In the genomic region with DNA sequence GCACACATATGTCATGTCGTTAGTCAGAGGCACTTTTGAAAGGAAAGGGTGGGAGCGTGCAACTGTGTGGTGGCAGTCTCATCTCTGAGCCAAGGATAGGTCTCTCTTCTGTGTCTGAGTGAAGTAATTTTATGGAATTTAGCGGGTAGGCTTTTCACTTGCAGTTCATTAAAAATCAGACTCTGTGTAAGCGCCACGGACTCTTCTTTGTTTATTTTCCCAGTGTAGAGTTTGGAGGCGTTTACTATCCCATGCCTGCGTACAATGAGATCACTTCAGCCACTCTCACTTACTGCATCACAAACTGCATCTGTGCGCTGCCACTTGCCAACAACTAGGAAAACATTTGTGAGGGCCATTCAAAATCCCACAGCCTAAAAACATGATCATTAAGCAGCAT, we compare ENCODE assay signal across 10 mouse cellular contexts. TPM values are rescaled to one million over a fixed set of nuclear protein-coding genes. Genes with fewer than 3 reads are reported as not detected.
DNase-seq lines count a peak whose midpoint lies in the region; ATAC-seq and TF ChIP-seq lines count a peak whose summit lies in the region.
"Had no signal": no experiment of that assay in that cellular context is flagged by ENCODE, and none has a peak within 500 bp of the region (broad histone marks: within the 10 kb centered on the region; RNA-seq: fewer than 3 reads in every experiment).

No protein-coding gene starts in this region.

- H3K36me3 ChIP-seq in forebrain, embryonic 11.5 days (ENCODE audit: control insufficient read depth, insufficient read depth, low read length): no peaks in the 10 kb centered on the region
- no peaks in the 10 kb centered on the region for H3K36me3 ChIP-seq in forebrain, embryonic 10.5 days (replicated peaks)
- no peaks in the 10 kb centered on the region for H3K36me3 ChIP-seq in lung, postnatal 0 days (ENCODE audit: insufficient read depth, low read length)
- H3K36me3 ChIP-seq in forebrain, postnatal 0 days (ENCODE audit: insufficient read depth): no peaks in the 10 kb centered on the region
- no peaks in the 10 kb centered on the region for H3K36me3 ChIP-seq in midbrain, postnatal 0 days (ENCODE audit: insufficient read depth, low read length)
- H3K36me3 ChIP-seq in heart, embryonic 11.5 days (ENCODE audit: control insufficient read depth, insufficient read depth, low read length): no peaks in the 10 kb centered on the region
- H3K36me3 ChIP-seq: heart, embryonic 15.5 days had no signal

- WGBS in forebrain, embryonic 11.5 days: 74% methylated on average over 8 of the region's 8 CpGs
- 79% methylated on average over 8 of the region's 8 CpGs for WGBS in forebrain, embryonic 10.5 days
- WGBS in lung, postnatal 0 days: 46% methylated on average over 8 of the region's 8 CpGs
- 19% methylated on average over 8 of the region's 8 CpGs for WGBS in forebrain, postnatal 0 days
- 63% methylated on average over 8 of the region's 8 CpGs for WGBS in midbrain, postnatal 0 days
- 79% methylated on average over 8 of the region's 8 CpGs for WGBS in heart, embryonic 11.5 days (ENCODE audit: insufficient replicate concordance)

- TF ChIP-seq EP300 in lung, postnatal 0 days (IDR thresholded peaks at IDR 0.05): no peak

- no peak for TF ChIP-seq CTCF in lung, postnatal 0 days (IDR thresholded peaks at IDR 0.05)
- TF ChIP-seq CTCF in forebrain, postnatal 0 days (IDR thresholded peaks at IDR 0.05; ENCODE audit: low read depth): no peak
- no peak for TF ChIP-seq CTCF in midbrain, postnatal 0 days (IDR thresholded peaks at IDR 0.05)

- no peaks in the 10 kb centered on the region for H3K27me3 ChIP-seq in forebrain, embryonic 11.5 days (ENCODE audit: control insufficient read depth, insufficient read depth, low read length)
- no peaks in the 10 kb centered on the region for H3K27me3 ChIP-seq in forebrain, embryonic 10.5 days (ENCODE audit: poor library complexity, severe bottlenecking)
- no peaks in the 10 kb centered on the region for H3K27me3 ChIP-seq in lung, postnatal 0 days (replicated peaks; ENCODE audit: insufficient read depth, low read length)
- no peaks in the 10 kb centered on the region for H3K27me3 ChIP-seq in forebrain, postnatal 0 days (ENCODE audit: insufficient read depth, low read length)
- H3K27me3 ChIP-seq in midbrain, postnatal 0 days (ENCODE audit: insufficient read depth, low read length): no peaks in the 10 kb centered on the region
- no peaks in the 10 kb centered on the region for H3K27me3 ChIP-seq in heart, embryonic 11.5 days (ENCODE audit: control insufficient read depth, insufficient read depth, low read length)
- H3K27me3 ChIP-seq: heart, embryonic 15.5 days had no signal

- H3K4me1 ChIP-seq in forebrain, embryonic 11.5 days (replicated peaks; ENCODE audit: control insufficient read depth, insufficient read depth, low read length): no peaks in the 10 kb centered on the region
- no peaks in the 10 kb centered on the region for H3K4me1 ChIP-seq in forebrain, embryonic 10.5 days
- H3K4me1 ChIP-seq in lung, postnatal 0 days (ENCODE audit: insufficient read depth, low read depth, low read length): no peaks in the 10 kb centered on the region
- peaks cover 9% of the 10 kb centered on the region; the same call in 1 of the 2 replicates for H3K4me1 ChIP-seq in forebrain, postnatal 0 days (ENCODE audit: insufficient read depth)
- H3K4me1 ChIP-seq in midbrain, postnatal 0 days (ENCODE audit: insufficient read depth, low read length): no peaks in the 10 kb centered on the region
- H3K4me1 ChIP-seq in heart, embryonic 11.5 days (ENCODE audit: control insufficient read depth, insufficient read depth, low read length): no peaks in the 10 kb centered on the region

- H3K4me2 ChIP-seq in forebrain, embryonic 11.5 days (ENCODE audit: low read depth, low read length, severe bottlenecking): no peak overlapping the region
- peak overlapping the region; percentile 33; the same call in 1 of the 2 replicates for H3K4me2 ChIP-seq in lung, postnatal 0 days (replicated peaks; ENCODE audit: low read depth, low read length)
- peak overlapping the region; percentile 38 for H3K4me2 ChIP-seq in forebrain, postnatal 0 days (ENCODE audit: low read depth)
- H3K4me2 ChIP-seq in midbrain, postnatal 0 days (ENCODE audit: low read depth, low read length, poor library complexity, severe bottlenecking): peak overlapping the region; percentile 32
- H3K4me2 ChIP-seq in heart, embryonic 11.5 days: no peak overlapping the region
- H3K4me2 ChIP-seq: heart, embryonic 15.5 days had no signal

- no peak overlapping the region for H3K4me3 ChIP-seq in forebrain, embryonic 11.5 days (ENCODE audit: low read depth, low read length)
- H3K4me3 ChIP-seq in forebrain, embryonic 10.5 days: no peak overlapping the region
- no peak overlapping the region for H3K4me3 ChIP-seq in lung, postnatal 0 days (ENCODE audit: low read depth, low read length)
- H3K4me3 ChIP-seq in forebrain, postnatal 0 days (ENCODE audit: low read depth, low read length): peak overlapping the region; percentile 19; the same call in 1 of the 2 replicates
- H3K4me3 ChIP-seq in midbrain, postnatal 0 days (ENCODE audit: low read depth, low read length): no peak overlapping the region
- no peak overlapping the region for H3K4me3 ChIP-seq in heart, embryonic 11.5 days (ENCODE audit: low read depth, low read length)
- H3K4me3 ChIP-seq: heart, embryonic 15.5 days had no signal

- H3K9me3 ChIP-seq in forebrain, embryonic 11.5 days (ENCODE audit: control insufficient read depth, low read length): no peaks in the 10 kb centered on the region
- no peaks in the 10 kb centered on the region for H3K9me3 ChIP-seq in forebrain, embryonic 10.5 days
- H3K9me3 ChIP-seq in lung, postnatal 0 days (ENCODE audit: low read length): no peaks in the 10 kb centered on the region
- no peaks in the 10 kb centered on the region for H3K9me3 ChIP-seq in forebrain, postnatal 0 days (ENCODE audit: low read length)
- no peaks in the 10 kb centered on the region for H3K9me3 ChIP-seq in midbrain, postnatal 0 days (ENCODE audit: low read length)
- H3K9me3 ChIP-seq in heart, embryonic 11.5 days (replicated peaks; ENCODE audit: control insufficient read depth, low read length): no peaks in the 10 kb centered on the region
- H3K9me3 ChIP-seq: heart, embryonic 15.5 days had no signal

- no peak overlapping the region for H3K9ac ChIP-seq in forebrain, embryonic 11.5 days (ENCODE audit: low read length)
- H3K9ac ChIP-seq in lung, postnatal 0 days (replicated peaks; ENCODE audit: low read depth): no peak overlapping the region
- peak overlapping the region; percentile 22; the same call in 1 of the 2 replicates for H3K9ac ChIP-seq in forebrain, postnatal 0 days
- no peak overlapping the region for H3K9ac ChIP-seq in midbrain, postnatal 0 days (replicated peaks; ENCODE audit: low read length, poor library complexity, severe bottlenecking)
- no peak overlapping the region for H3K9ac ChIP-seq in heart, embryonic 11.5 days (ENCODE audit: low read depth, low read length)
- H3K9ac ChIP-seq: heart, embryonic 15.5 days had no signal

- no peak for DNase-seq in forebrain, embryonic 11.5 days (ENCODE audit: low spot score)
- no peak for DNase-seq in forebrain, embryonic 10.5 days (ENCODE audit: extremely low spot score, low spot score)
- DNase-seq in lung, postnatal 0 days (ENCODE audit: low spot score): peak; percentile 53
- DNase-seq in lung, postnatal 14 days: no peak
- peak; percentile 45 for DNase-seq in forebrain, postnatal 0 days
- DNase-seq in midbrain, postnatal 0 days (ENCODE audit: low spot score): peak; percentile 35
- DNase-seq in heart, adult 8-10 months (ENCODE audit: low spot score): no peak
- DNase-seq: kidney, adult 11 months had no signal

- ATAC-seq in forebrain, embryonic 11.5 days (replicated peaks; ENCODE audit: low FRiP score): peak; percentile 45; the same call in 1 of the 2 replicates
- ATAC-seq in lung, postnatal 0 days: peak; percentile 86
- ATAC-seq in forebrain, postnatal 0 days: peak; percentile 70
- no peak for ATAC-seq in midbrain, postnatal 0 days (ENCODE audit: low FRiP score)
- no peak for ATAC-seq in heart, embryonic 11.5 days (replicated peaks; ENCODE audit: insufficient number of reproducible peaks, low FRiP score, low TSS enrichment)

- no peak overlapping the region for H3K27ac ChIP-seq in forebrain, embryonic 11.5 days (ENCODE audit: low read depth, low read length)
- H3K27ac ChIP-seq in forebrain, embryonic 10.5 days: no peak overlapping the region
- no peak overlapping the region for H3K27ac ChIP-seq in lung, postnatal 0 days (ENCODE audit: low read length)
- peak overlapping the region; percentile 21; the same call in 1 of the 2 replicates for H3K27ac ChIP-seq in forebrain, postnatal 0 days (ENCODE audit: low read depth, low read length)
- no peak overlapping the region for H3K27ac ChIP-seq in midbrain, postnatal 0 days (ENCODE audit: low read depth, low read length)
- no peak overlapping the region for H3K27ac ChIP-seq in heart, embryonic 11.5 days (ENCODE audit: low read depth, low read length)
- H3K27ac ChIP-seq: heart, embryonic 15.5 days had no signal

RNA-seq across cellular contexts. Expression of a gene that starts 44.7 kb away (rescaled TPM):
- 0.76 and 0.94 TPM in 2 replicates for polyA plus RNA-seq in forebrain, embryonic 11.5 days (2014; fragmentation: Nextera tagmentation; extraction: Ambion mirVana)
- polyA plus RNA-seq in forebrain, embryonic 10.5 days (2016; fragmentation: Nextera tagmentation; extraction: Ambion mirVana): 1.9 and 2.0 TPM in 2 replicates
- polyA plus RNA-seq in lung, postnatal 0 days (2015; fragmentation: Nextera tagmentation; extraction: Ambion mirVana): 21.5 and 23.2 TPM in 2 replicates
- total RNA-seq in forebrain, postnatal 0 days (2014; rRNA removed): 3.8 and 6.0 TPM in 2 replicates
- 6.8 and 8.0 TPM in 2 replicates for polyA plus RNA-seq in forebrain, postnatal 0 days (2015; fragmentation: Nextera tagmentation; extraction: Ambion mirVana)
- 0.93 and 1.3 TPM in 2 replicates for total RNA-seq in midbrain, postnatal 0 days (2014; rRNA removed)
- 2.9 and 3.2 TPM in 2 replicates for polyA plus RNA-seq in midbrain, postnatal 0 days (2015; fragmentation: Nextera tagmentation; extraction: Ambion mirVana)
- 1 to 10 TPM; 4.1 to 6.1 (median 5.1) TPM for total RNA-seq in heart, adult 8-10 months (2022)
- 0.99 and 1.0 TPM in 2 replicates for polyA plus RNA-seq in heart, embryonic 11.5 days (2014; fragmentation: Nextera tagmentation; extraction: Ambion mirVana)

Comparison
In these comparisons a context has a peak if more than half of its experiments do, and no peak if none do; other contexts are left out.
1. DNase-seq: peak in lung, postnatal 0 days (single experiment), forebrain, postnatal 0 days (single experiment) and midbrain, postnatal 0 days (single experiment); none in forebrain, embryonic 11.5 days (single experiment), forebrain, embryonic 10.5 days (single experiment), lung, postnatal 14 days (single experiment) and heart, adult 8-10 months (single experiment).
2. H3K4me2 ChIP-seq: peak in lung, postnatal 0 days (single experiment), forebrain, postnatal 0 days (single experiment) and midbrain, postnatal 0 days (single experiment); none in forebrain, embryonic 11.5 days (single experiment) and heart, embryonic 11.5 days (single experiment).
3. ATAC-seq: peak in forebrain, embryonic 11.5 days (single experiment), lung, postnatal 0 days (single experiment) and forebrain, postnatal 0 days (single experiment); none in midbrain, postnatal 0 days (single experiment) and heart, embryonic 11.5 days (single experiment).